Mouse (Mus musculus) lung, adult 2 months (tissue): Measurements from ENCODE around the gene Nme6. TPM values are rescaled to one million over a fixed set of nuclear protein-coding genes. Genes with fewer than 3 reads are reported as not detected.

Source experiments
- DNase-seq: peaks from one replicate; pipeline ENCODE4 v3.0.0; 2022
- H3K4me1 ChIP-seq: fragments of 200-500 bp; 2 replicates; pipeline ENCODE4 v1.6.1; 2011; ENCODE audit warnings: low read length; ENCODE audit not compliant: control insufficient read depth, insufficient read depth
- H3K4me3 ChIP-seq: fragments of 200-500 bp; replicated peaks from 2 replicates; pipeline ENCODE3; 2011; ENCODE audit warnings: low read depth, mild to moderate bottlenecking, control low read depth, low read length; ENCODE audit errors: extremely low read depth
- CTCF ChIP-seq: fragments of 200-500 bp; IDR thresholded peaks from 2 replicates; pipeline ENCODE4 v1.5.1; 2011; ENCODE audit warnings: mild to moderate bottlenecking, low read length, control low read depth; ENCODE audit not compliant: insufficient read depth
- POLR2A ChIP-seq: fragments of 200-500 bp; IDR thresholded peaks from 2 replicates; pipeline ENCODE4 v1.6.1; 2011; ENCODE audit warnings: low read depth, mild to moderate bottlenecking, control low read depth, low read length, borderline replicate concordance; ENCODE audit errors: extremely low read depth
- WGBS: fragments of 180-500 bp; shearing (Covaris S2); methylation state at CpG from one replicate; pipeline ENCODE4 v1.1.7; 2018; 5-methylcytosine and 5-hydroxymethylcytosine counted together
- polyA plus RNA-seq: library from polyadenylated mRNA; depleted of rRNA; stranded (reverse); fragments of >200 nt; gene quantifications from 2 replicates; pipeline ENCODE4 v1.2.3, GENCODE M21; 2012

Nme6 gene
- polyA plus RNA-seq, 1 experiment, result 18.0 TPM

GRCm38 (mm10) chr9:109816341-109816740, 16.2 kb upstream of the Nme6 start:
- Histone ChIP-seq H3K4me1 (no peaks in the 10 kb centered on the region), H3K4me3 (no peak overlapping the region)
- no peak for TF ChIP-seq POLR2A
- no peak for TF ChIP-seq CTCF
- WGBS, result 32% methylated on average over 6 of the region's 6 CpGs
- DNase-seq, result no peak

GRCm38 (mm10) chr9:109825739-109826138, 6.8 kb upstream of the Nme6 start:
- DNase-seq, result no peak
- TF ChIP-seq CTCF (no peak), POLR2A (no peak)
- no peaks in the 10 kb centered on the region for H3K4me1 ChIP-seq
- no peak overlapping the region for H3K4me3 ChIP-seq
- WGBS, result 41% methylated on average over 4 of the region's 4 CpGs

GRCm38 (mm10) chr9:109826181-109826580, 6.4 kb upstream of the Nme6 start:
- no peaks in the 10 kb centered on the region for H3K4me1 ChIP-seq
- DNase-seq, result no peak
- no peak for TF ChIP-seq POLR2A
- TF ChIP-seq CTCF, result no peak
- 60% methylated on average over 5 of the region's 5 CpGs for WGBS
- no peak overlapping the region for H3K4me3 ChIP-seq

- H3K4me1 ChIP-seq, result peaks cover 9% of the 10 kb centered on the region
- no peak for DNase-seq
- WGBS, result 5% methylated on average over 6 of the region's 6 CpGs
- TF ChIP-seq POLR2A (no peak), CTCF (no peak)
- H3K4me3 ChIP-seq, result peak overlapping the region; percentile 99
Observed at GRCm38 (mm10) chr9:109833088-109833412, 501 bp downstream of the Nme6 start.

DNA sequence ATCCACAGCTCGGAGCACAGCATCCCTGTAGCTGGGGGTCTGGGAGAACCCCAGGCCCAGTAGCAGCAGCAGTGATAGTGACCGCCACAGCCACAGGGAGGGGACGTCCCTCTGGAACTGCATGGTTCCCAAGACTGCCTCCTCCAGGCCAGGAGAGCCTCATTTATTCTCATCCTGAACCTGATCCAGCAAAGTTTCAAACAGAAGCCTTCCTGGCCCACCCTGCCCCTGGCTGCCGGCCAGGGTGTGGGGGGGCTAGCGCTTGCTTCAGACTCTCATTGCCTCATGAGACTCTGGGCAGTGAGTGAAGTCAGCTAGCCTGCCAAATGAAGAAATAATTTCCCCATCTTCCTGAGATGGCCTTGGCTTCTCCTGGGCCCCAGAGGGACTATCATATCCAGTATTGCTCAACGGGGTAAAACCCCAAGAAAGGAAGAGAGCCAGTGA, 16.8 kb downstream of the Nme6 start, which contains the start of gene Camp:
Gene Camp (minus strand): TSS at position 306 of the 447 bp plus-strand sequence.
- DNase-seq, result peak; percentile 11
- TF ChIP-seq POLR2A, result no peak
- TF ChIP-seq CTCF, result no peak
- Histone ChIP-seq H3K4me3 (no peak within 1 kb of the TSS), H3K4me1 (no peaks in the 10 kb centered on the region)
- 29% methylated on average over 6 of the region's 6 CpGs for WGBS

DNA sequence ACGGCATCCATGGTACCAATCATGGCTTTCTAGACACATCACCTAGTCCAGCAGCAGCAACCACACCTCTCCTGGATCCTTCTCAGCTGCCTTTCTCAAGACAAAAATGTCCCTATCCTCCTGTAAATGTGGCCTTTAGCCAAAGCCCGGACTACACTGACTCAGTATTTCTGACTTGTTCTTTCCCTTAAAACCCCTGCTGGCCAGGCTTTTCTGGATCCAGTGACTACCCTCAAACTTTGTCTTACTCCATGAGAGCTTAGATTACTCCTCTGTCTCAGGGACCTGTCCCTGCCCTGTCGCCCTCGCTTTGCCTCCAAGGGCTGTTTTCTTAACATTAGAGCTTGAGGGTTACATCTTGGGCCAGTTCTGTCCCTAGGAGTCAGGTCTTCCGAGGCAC, 17.6 kb downstream of the Nme6 start:
- Histone ChIP-seq H3K4me3 (no peak overlapping the region), H3K4me1 (no peaks in the 10 kb centered on the region)
- WGBS, result 82% methylated on average over 5 of the region's 5 CpGs
- TF ChIP-seq CTCF, result no peak
- TF ChIP-seq POLR2A, result no peak
- no peak for DNase-seq

GRCm38 (mm10) chr9:109854341-109854740, 21.8 kb downstream of the Nme6 start:
- WGBS, result 80% methylated on average over 2 of the region's 2 CpGs
- TF ChIP-seq CTCF (no peak), POLR2A (no peak)
- Histone ChIP-seq H3K4me3 (no peak overlapping the region), H3K4me1 (no peaks in the 10 kb centered on the region)
- DNase-seq, result no peak

DNA sequence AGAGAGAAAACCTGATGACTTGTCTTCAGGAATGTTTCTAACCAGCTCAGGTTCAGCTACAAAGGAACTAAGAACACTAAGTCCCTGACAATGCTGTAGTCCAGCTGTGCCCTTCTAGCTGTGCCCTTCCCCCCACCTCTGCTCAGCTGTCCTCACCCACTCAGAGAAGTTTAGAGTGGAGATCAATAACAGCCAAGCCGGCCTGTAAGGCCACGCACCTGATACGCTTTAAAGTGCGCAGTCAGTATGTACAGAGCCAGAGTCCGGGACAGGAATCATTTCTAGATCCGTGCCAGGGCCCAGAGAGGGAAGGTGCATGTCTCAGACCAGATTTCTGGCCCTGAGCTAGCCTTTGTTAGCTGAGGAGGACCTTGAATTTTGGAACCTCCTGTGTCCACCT, 23.4 kb downstream of the Nme6 start:
- no peak for DNase-seq
- 72% methylated on average over 6 of the region's 6 CpGs for WGBS
- TF ChIP-seq POLR2A (no peak), CTCF (no peak)
- Histone ChIP-seq H3K4me3 (no peak overlapping the region), H3K4me1 (no peaks in the 10 kb centered on the region)

DNA sequence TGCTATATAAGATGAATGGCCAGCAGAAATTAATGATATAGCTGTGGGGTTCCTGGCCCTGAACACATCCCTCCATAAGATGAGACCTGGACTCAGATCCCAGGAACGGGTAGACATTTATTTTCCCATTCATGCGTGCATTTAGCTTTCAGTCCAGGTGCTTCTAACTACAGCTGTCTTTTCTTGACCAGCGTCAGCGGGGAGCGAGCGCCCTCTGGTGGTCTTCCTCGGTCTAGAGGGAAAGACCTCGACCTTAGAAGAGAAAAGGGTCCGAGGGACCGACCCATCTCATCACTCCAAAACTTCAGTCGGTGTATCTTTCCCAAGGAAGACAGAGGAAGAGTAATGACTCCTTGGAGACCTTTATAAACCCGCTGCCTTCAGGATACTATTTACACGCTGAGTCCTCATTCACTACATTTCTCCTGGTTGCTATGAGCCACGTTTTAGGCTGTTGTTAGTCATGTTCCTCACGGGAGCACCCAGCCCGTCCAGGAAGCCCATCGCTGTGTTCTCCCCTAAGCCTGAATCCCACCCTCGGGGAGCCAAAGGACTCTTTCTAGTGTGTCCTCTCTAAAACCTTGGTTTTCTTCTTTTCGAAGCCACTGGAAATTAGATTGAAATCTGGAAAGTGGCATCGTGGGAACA, 30.0 kb downstream of the Nme6 start:
- TF ChIP-seq POLR2A (no peak), CTCF (peak; percentile 88)
- Histone ChIP-seq H3K4me3 (no peak overlapping the region), H3K4me1 (no peaks in the 10 kb centered on the region)
- 10% methylated on average over 20 of the region's 20 CpGs for WGBS
- peak; percentile 73 for DNase-seq

DNA sequence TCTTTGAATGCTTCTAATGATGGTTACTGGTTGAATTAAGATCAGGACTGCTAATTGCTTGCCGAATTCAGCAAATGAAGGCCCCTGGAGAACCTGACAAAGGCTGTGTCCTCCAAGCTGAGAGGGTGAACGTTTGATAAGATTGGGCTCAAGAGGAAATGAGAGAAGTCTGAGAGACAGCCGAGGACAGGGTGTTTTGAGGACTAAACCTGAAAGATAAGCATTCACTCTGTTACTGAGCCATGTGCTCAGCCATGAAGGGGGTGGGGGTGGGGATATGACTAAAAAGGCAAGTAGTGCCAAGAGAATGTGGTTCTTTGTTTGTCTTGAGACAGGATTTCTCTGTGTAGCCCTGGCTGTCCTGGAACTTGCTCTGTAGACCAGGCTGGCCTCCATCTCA, 30.5 kb downstream of the Nme6 start:
- DNase-seq, result no peak
- no peak for TF ChIP-seq POLR2A
- no peak for TF ChIP-seq CTCF
- Histone ChIP-seq H3K4me3 (no peak overlapping the region), H3K4me1 (no peaks in the 10 kb centered on the region)
- 24% methylated on average over 3 of the region's 3 CpGs for WGBS

DNA sequence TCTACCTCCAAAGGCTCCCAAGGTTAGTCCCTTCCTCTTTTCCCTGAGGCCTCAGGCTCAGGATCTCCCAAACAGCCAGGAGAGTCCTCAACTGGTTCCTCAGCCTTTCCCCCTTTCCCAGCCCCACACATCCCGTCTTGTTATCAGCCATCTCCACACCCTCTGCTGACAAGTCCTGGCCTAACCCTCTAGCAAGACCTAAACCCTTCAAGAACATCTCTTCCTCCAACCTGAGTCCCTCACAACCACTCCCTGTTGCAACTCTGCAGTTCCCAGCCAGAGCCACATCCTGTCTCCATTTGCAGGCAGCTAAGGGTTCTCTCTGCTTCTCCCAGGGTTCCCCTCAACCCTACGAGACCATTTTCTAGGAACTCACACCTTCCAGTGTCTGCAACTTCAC, 33.7 kb downstream of the Nme6 start:
- Histone ChIP-seq H3K4me1 (no peaks in the 10 kb centered on the region), H3K4me3 (no peak overlapping the region)
- no peak for DNase-seq
- TF ChIP-seq POLR2A (no peak), CTCF (no peak)
- 50% methylated on average over 2 of the region's 2 CpGs for WGBS
